Mouse (Mus musculus) neural tube, postnatal 0 days (tissue): ENCODE measurements around the gene Rdh16f1. TPM values are rescaled to one million over a fixed set of nuclear protein-coding genes. Genes with fewer than 3 reads are reported as not detected.

Source experiments
- polyA plus RNA-seq: library from polyadenylated mRNA; unstranded; fragments of >200 nt; fragmentation: Nextera tagmentation; extraction: Ambion mirVana; gene quantifications from 2 replicates; pipeline ENCODE4 v1.2.1, GENCODE M21; 2015

Gene Rdh16f1
- not detected in 2 replicates for polyA plus RNA-seq

DNA sequence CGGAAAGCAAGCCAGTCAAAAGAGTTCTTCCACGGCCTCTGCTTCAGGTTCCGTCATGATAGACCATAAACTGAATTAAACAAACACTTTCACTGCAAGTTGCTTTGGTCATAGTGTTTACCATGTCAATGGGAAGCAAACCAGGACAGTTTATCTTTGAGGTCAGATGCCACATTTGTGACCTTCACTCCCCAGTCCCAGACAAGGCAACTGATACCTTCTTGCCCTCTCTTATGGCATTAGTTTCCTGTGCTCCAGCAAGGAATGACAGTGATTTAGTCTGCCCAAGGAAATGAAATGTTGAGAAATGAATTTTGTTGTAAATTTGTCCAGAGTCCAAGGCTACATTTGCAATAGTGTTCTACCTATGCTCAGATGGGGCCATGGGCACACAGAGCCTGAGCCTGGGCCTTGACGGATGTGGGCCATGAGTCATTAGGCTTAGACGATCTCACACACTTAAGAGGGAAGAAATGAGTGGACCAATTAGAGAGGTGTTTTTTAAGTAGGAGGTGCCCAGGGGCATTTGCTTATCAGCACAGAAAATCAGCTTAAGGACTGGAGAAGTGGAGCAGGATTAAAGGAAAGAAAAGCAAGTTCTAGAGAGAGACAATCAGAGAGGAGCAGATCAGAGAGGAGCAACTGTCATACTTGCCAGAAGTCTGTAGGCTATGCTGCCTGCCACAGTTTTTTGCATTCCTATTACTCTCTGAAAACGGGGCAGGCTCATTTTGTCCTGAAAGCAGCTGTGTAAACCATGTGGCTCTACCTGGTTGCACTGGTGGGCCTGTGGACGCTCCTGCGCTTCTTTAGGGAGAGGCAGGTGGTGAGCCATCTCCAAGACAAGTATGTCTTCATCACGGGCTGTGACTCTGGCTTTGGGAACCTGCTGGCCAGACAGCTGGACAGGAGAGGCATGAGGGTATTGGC is at the start of gene Rdh16f1, which contains the start of gene Rdh1:
Gene Rdh16f1 (plus strand): TSS at position 607 of the 930 bp plus-strand sequence.
Gene Rdh1 (plus strand): TSS at position 541 of the 930 bp plus-strand sequence.

DNA sequence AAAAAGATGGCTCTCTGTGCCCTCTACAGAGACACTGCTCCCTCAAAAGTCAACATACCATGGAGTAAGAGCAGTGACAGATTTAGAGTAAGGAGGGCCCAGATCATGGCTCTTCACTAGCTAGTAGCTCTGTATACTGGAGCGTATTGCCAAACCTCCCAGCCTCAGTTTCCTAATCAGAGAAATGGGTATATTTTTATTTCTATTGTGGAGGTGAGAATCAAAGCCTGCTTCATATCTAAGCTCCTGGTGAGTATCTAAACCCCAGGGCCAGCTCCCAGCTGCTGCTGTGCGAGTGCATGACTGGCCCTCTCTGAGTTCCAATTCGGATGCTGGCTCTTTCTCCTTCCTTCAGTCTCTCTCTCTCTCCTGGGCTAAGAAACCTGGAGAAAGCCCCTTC is 35.4 kb upstream of the Rdh16f1 start, which contains the start of gene Tac2:
Gene Tac2 (plus strand): TSS at position 301 of the 400 bp plus-strand sequence.

DNA sequence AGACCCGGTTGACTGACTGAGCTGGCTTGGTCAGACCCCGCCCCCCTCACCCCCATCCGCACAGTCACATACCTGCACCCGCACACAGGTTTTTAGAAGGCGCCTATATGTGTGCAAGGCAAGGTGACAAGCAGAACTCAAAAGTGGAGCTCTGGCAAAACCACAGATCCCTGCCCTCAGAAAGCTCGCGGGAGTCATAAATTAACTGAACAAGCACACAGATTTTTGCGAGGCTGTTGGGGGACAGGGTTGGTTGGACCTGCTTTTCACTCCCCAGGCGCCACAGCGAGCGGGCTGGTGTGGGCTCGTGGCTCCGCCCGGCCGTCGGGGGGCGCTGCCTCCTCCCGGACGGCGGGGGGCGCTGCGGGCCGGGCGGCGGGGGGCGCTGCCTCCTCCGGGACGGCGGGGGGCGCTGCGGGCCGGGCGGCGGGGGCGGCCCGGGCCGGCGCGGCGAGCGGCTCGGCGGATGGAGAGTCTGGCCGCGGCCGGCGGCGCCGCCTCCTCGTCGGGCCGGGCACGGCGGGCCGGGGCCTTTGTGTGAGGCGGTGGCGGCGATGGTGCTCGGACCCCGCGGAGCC is 20.4 kb upstream of the Rdh16f1 start, which contains the start of gene Zbtb39:
Gene Zbtb39 (plus strand): TSS at position 456 of the 578 bp plus-strand sequence.

DNA sequence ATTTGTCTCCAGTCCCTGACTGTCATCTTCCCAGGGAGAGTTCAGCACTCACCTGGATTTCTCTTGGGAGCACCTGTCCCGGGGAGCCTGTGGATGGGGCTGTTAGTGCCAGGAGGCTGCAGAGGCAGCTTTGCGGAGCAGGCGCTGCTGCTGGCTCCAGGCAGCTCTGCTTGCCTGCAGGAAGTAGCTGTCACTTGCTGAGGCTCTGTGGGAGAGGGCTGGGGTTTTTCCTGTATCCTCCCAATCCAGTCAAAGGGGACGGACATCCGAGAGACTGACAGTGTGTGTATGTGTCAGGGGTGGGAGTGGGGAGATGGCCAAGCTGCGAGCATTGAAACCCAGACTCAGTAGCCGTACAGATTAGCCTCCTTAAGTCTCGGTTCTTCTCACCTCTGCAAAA is 8.0 kb upstream of the Rdh16f1 start, which contains the start of gene Gpr182:
Gene Gpr182 (minus strand): TSS at position 185 of the 400 bp plus-strand sequence.

DNA sequence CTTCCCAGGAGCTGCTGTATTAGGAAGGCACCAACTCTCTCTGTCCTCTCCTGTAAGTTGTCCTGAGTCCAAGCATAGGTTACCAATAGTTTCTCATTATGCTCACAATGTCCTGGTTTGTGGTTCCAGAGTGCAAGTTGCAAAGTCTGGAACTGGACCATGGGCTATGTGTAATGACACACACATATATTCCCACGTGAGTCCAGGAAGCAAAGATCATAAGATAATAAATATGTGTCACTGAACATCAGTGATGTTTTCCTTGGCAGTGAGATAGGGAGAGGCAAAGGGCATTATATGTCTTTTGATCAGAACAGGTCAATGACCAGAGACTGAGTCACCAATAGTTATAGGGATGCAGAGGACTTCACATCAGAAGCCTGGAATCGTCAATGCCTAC is 16.4 kb downstream of the Rdh16f1 start, which contains the start of gene Rdh9:
Gene Rdh9 (plus strand): TSS at position 376 of the 400 bp plus-strand sequence.

DNA sequence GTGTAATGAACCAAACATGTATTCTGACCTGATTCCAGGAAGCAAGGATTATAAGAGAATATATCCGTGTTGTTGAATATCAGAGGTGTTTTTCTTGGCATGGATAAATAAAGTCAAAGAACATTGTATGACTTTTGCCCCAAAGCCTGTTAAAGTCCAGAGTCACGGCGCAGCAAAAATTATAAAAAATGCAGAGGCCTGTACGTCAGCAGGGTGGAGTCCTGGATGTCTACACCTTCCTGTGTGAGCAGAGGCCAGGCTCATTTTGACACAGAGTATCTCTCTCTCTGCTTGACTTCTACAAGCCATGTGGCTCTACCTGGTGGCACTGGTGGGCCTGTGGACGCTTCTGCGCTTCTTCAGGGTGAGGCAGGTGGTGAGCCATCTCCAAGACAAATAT is 41.3 kb downstream of the Rdh16f1 start, which contains the start of gene Rdh16:
Gene Rdh16 (plus strand): TSS at position 262 of the 400 bp plus-strand sequence.

Other genes starting within 250 kb of the Rdh16f1 start
- 13.7 and 15.6 TPM in 2 replicates for gene Ndufa4l2, start 244.8 kb upstream of the Rdh16f1 start, polyA plus RNA-seq
- 41.3 and 47.0 TPM in 2 replicates for gene Shmt2, start 237.3 kb upstream of the Rdh16f1 start, polyA plus RNA-seq
- gene Nxph4, start 225.2 kb upstream of the Rdh16f1 start, polyA plus RNA-seq = 92.7 and 112 TPM in 2 replicates
- 85.8 and 109 TPM in 2 replicates for gene Lrp1, start 138.6 kb upstream of the Rdh16f1 start, polyA plus RNA-seq
- gene Stat6, start 116.8 kb upstream of the Rdh16f1 start, polyA plus RNA-seq = 4.7 and 4.8 TPM in 2 replicates
- gene Nemp1, start 92.9 kb upstream of the Rdh16f1 start, polyA plus RNA-seq = 2.5 and 3.2 TPM in 2 replicates
- gene Nab2, start 91.2 kb upstream of the Rdh16f1 start, polyA plus RNA-seq = 2.9 and 3.3 TPM in 2 replicates
- gene Myo1a, start 54.6 kb upstream of the Rdh16f1 start, polyA plus RNA-seq = 0.55 and 1.2 TPM in 2 replicates
- 7.0 and 8.1 TPM in 2 replicates for gene Tac2, start 35.3 kb upstream of the Rdh16f1 start, polyA plus RNA-seq
- 2.1 and 2.7 TPM in 2 replicates for gene Zbtb39, start 20.2 kb upstream of the Rdh16f1 start, polyA plus RNA-seq
- 1.4 and 2.3 TPM in 2 replicates for gene Gpr182, start 8.1 kb upstream of the Rdh16f1 start, polyA plus RNA-seq
- gene Rdh1, start 66 bp upstream of the Rdh16f1 start, polyA plus RNA-seq = 0.05 TPM in 1 of 2 replicates, not detected in the other
- 0.41 and 0.49 TPM in 2 replicates for gene Rdh9, start 16.6 kb downstream of the Rdh16f1 start, polyA plus RNA-seq
- gene Rdh16, start 41.4 kb downstream of the Rdh16f1 start, polyA plus RNA-seq = not detected in 2 replicates
- gene Rdh19, start 90.1 kb downstream of the Rdh16f1 start, polyA plus RNA-seq = not detected in 2 replicates
- not detected in 2 replicates for gene Rdh16f2, start 106.7 kb downstream of the Rdh16f1 start, polyA plus RNA-seq
- not detected in 2 replicates for gene Rdh7, start 129.0 kb downstream of the Rdh16f1 start, polyA plus RNA-seq
- gene Sdr9c7, start 138.7 kb downstream of the Rdh16f1 start, polyA plus RNA-seq = not detected in 2 replicates
- not detected in 2 replicates for gene Hsd17b6, start 247.8 kb downstream of the Rdh16f1 start, polyA plus RNA-seq